28 mouse cellular contexts compared by ENCODE assay signal in the genomic region with DNA sequence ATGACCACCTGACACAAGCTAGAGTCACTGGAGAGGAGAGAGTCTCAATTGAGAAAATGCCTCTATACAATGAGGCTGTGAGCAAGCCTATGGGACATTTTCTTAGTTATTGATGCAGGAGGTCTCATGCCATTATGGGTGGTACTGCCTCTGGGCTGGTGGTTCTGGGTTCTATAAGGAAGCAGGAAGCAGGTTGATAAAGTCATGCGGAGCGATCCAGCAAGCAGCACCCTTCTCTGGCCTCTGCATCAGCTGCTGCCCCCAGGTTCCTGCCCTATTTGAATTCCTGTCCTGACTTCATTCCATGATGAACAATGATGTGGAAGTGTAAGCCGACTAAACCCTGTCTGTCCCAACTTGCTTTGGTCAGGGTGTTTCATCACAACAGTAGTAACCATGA.
"Had no signal": no experiment of that assay in that cellular context is flagged by ENCODE, and none has a peak within 500 bp of the region (broad histone marks: within the 10 kb centered on the region; RNA-seq: fewer than 3 reads in every experiment).

No protein-coding gene starts in this region.

- H3K4me1 ChIP-seq: liver, embryonic 13.5 days; liver, embryonic 15.5 days had no signal

- ATAC-seq: hindbrain, embryonic 16.5 days; inflammation-experienced regulatory T-cells, adult 6 months; intestine, embryonic 15.5 days; intestine, postnatal 0 days had no signal

- DNase-seq: gastrocnemius, adult 2 months; gastrocnemius, postnatal 10 days; gastrocnemius, postnatal 25 days; heart, adult 18-20 months; heart, postnatal 14 days; heart, postnatal 36 days; kidney, adult 18-20 months; kidney, adult 8-10 months; kidney, postnatal 10 days; kidney, postnatal 25 days; kidney, postnatal 4 days; liver; liver, embryonic 13.5 days had no signal

- H3K4me2 ChIP-seq: heart, embryonic 11.5 days; heart, embryonic 13.5 days; heart, embryonic 15.5 days; hindbrain, embryonic 12.5 days; hindbrain, embryonic 14.5 days; intestine, embryonic 15.5 days; limb, embryonic 12.5 days; liver, embryonic 11.5 days; liver, embryonic 13.5 days; liver, embryonic 15.5 days had no signal

- H3K36me3 ChIP-seq: heart, embryonic 13.5 days; heart, embryonic 15.5 days; hindbrain, embryonic 12.5 days; intestine, embryonic 15.5 days; limb, embryonic 10.5 days; limb, embryonic 12.5 days; liver, embryonic 13.5 days; liver, embryonic 15.5 days had no signal

- H3K9ac ChIP-seq: heart, embryonic 13.5 days; heart, embryonic 15.5 days; hindbrain, embryonic 12.5 days; hindbrain, embryonic 14.5 days; intestine, embryonic 15.5 days; limb, embryonic 12.5 days; liver, embryonic 13.5 days; liver, embryonic 15.5 days had no signal

- H3K9me3 ChIP-seq: heart, embryonic 13.5 days; heart, embryonic 15.5 days; hindbrain, embryonic 12.5 days; intestine, embryonic 15.5 days; limb, embryonic 10.5 days; limb, embryonic 12.5 days; liver, embryonic 13.5 days; liver, embryonic 15.5 days had no signal

- H3K4me3 ChIP-seq: gastrocnemius, adult 2 months; heart, embryonic 13.5 days; heart, embryonic 15.5 days; hindbrain, embryonic 12.5 days; intestine, embryonic 15.5 days; layer of hippocampus, adult 2 months; left cerebral cortex, adult 2 months; limb, embryonic 10.5 days; limb, embryonic 12.5 days; liver, embryonic 13.5 days; liver, embryonic 15.5 days had no signal

- H3K27ac ChIP-seq: gastrocnemius, adult 2 months; heart, embryonic 13.5 days; heart, embryonic 15.5 days; hindbrain, embryonic 12.5 days; hindbrain, embryonic 14.5 days; intestine, embryonic 15.5 days; layer of hippocampus, adult 2 months; left cerebral cortex, adult 2 months; limb, embryonic 10.5 days; limb, embryonic 12.5 days; liver, embryonic 13.5 days; liver, embryonic 15.5 days had no signal

- H3K27me3 ChIP-seq: heart, embryonic 13.5 days; heart, embryonic 15.5 days; hindbrain, embryonic 12.5 days; intestine, embryonic 15.5 days; limb, embryonic 12.5 days; liver, embryonic 13.5 days; liver, embryonic 15.5 days had no signal
